Mouse (Mus musculus) heart, embryonic 16.5 days (tissue): Measurements from ENCODE around the gene Sept9. TPM values are rescaled to one million over a fixed set of nuclear protein-coding genes. Genes with fewer than 3 reads are reported as not detected.

Experiments
- ATAC-seq: fragments of 200-750 bp; cut with Nextera tagmentation; replicated peaks from 2 replicates; pipeline ENCODE4 v1.8.0; 2017; ENCODE audit warnings: moderate number of reproducible peaks; ENCODE audit not compliant: insufficient read depth, low FRiP score; ENCODE audit errors: extremely low read depth
- H3K27ac ChIP-seq: fragments of 300-500 bp; sonication (generic); 2 replicates; pipeline ENCODE4 v1.5.1; 2014; ENCODE audit warnings: mild to moderate bottlenecking, low read length, control low read depth, moderate library complexity
- H3K27me3 ChIP-seq: fragments of 300-500 bp; sonication (generic); 2 replicates; pipeline ENCODE4 v1.6.1; 2014; ENCODE audit warnings: low read length, mixed read lengths; ENCODE audit not compliant: control insufficient read depth, insufficient read depth
- H3K36me3 ChIP-seq: fragments of 300-500 bp; sonication (generic); 2 replicates; pipeline ENCODE4 v1.6.1; 2014; ENCODE audit not compliant: control insufficient read depth, insufficient read depth
- H3K4me1 ChIP-seq: fragments of 300-500 bp; sonication (generic); 2 replicates; pipeline ENCODE4 v1.6.1; 2014; ENCODE audit warnings: low read length, mixed read lengths; ENCODE audit not compliant: control insufficient read depth, insufficient read depth
- H3K4me2 ChIP-seq: fragments of 300-500 bp; sonication (generic); 2 replicates; pipeline ENCODE4 v1.6.1; 2014; ENCODE audit warnings: low read depth, mild to moderate bottlenecking, control low read depth, low read length
- H3K4me3 ChIP-seq: fragments of 300-500 bp; sonication (generic); 2 replicates; pipeline ENCODE4 v1.5.1; 2014; ENCODE audit warnings: mild to moderate bottlenecking, control low read depth, low read length
- H3K9ac ChIP-seq: fragments of 300-500 bp; sonication (generic); 2 replicates; pipeline ENCODE4 v1.6.1; 2014; ENCODE audit warnings: low read length, control low read depth
- H3K9me3 ChIP-seq: fragments of 300-500 bp; sonication (generic); replicated peaks from 2 replicates; pipeline ENCODE4 v1.6.1; 2016; ENCODE audit warnings: low read length; ENCODE audit not compliant: control insufficient read depth
- WGBS: fragments of 180-500 bp; shearing (Covaris S2); extraction: QIAGEN DNeasy Blood & Tissue Kit; methylation state at CpG from one replicate; pipeline ENCODE4 v1.1.7; 2014; 5-methylcytosine and 5-hydroxymethylcytosine counted together
- polyA plus RNA-seq: library from polyadenylated mRNA; unstranded; fragments of >200 nt; fragmentation: Nextera tagmentation; extraction: Ambion mirVana; gene quantifications from 2 replicates; pipeline ENCODE4 v1.2.1, GENCODE M21; 2015

Sept9 gene
- polyA plus RNA-seq, 1 experiment from 2014 or later, result 71.0 TPM

DNA sequence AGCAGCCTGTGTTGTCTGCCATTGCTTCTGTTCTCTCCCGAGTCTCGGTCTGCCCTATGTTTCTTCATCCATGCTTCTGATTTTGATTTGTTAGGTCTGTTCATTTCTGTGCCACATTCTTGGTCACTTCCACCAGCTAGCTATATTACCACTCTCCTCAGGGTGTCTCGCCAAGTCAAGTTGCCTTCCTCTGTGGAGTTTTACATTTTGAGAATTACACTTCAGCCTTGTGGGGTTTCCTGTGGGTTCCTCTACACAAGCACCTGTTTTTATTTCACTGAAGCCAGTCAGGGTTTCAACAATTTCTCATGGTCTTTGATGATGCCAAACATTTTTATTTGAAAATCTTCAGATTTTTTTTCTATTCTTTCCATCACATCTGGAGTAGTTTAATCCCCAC is 16.7 kb upstream of the Sept9 start:
- WGBS, result 78% methylated on average over 3 of the region's 3 CpGs
- no peak for ATAC-seq
- no peak overlapping the region for H3K9ac ChIP-seq

DNA sequence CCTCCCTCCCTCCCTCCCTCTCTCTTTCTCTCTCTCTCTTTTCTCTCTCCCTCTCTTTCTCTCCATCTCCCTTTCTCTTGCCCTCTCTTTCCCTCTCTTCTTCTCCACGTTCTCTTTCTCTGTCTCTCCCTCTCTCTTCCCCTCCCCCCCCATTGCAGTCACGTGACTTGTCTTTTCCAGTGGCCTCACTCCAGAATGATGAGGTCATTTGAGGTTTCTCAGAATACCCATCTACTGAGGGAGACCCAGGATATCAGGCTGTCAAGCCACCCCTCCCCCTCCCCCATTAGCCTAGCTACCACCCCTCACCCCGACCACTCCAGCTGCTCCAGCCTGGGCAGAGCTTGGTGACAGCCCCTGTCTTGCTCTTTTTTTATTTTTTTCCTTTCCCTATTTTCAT is 16.2 kb upstream of the Sept9 start:
- ATAC-seq, result no peak
- Histone ChIP-seq H3K9ac (no peak overlapping the region), H3K4me2 (no peak overlapping the region), H3K4me3 (no peak overlapping the region), H3K36me3 (no peaks in the 10 kb centered on the region), H3K27ac (no peak overlapping the region), H3K9me3 (peaks cover 15% of the 10 kb centered on the region), H3K27me3 (peaks cover 2% of the 10 kb centered on the region; the same call in 1 of the 2 replicates), H3K4me1 (no peaks in the 10 kb centered on the region)
- WGBS, result 60% methylated on average over 2 of the region's 3 CpGs

More for the DNA sequence above, 16.7 kb upstream of the Sept9 start:
- H3K4me2 ChIP-seq, result no peak overlapping the region
- H3K36me3 ChIP-seq, result no peaks in the 10 kb centered on the region
- peaks cover 4% of the 10 kb centered on the region; the same call in 1 of the 2 replicates for H3K27me3 ChIP-seq
- H3K4me1 ChIP-seq, result no peaks in the 10 kb centered on the region
- H3K4me3 ChIP-seq, result no peak overlapping the region
- peaks cover 15% of the 10 kb centered on the region for H3K9me3 ChIP-seq
- no peak overlapping the region for H3K27ac ChIP-seq

DNA sequence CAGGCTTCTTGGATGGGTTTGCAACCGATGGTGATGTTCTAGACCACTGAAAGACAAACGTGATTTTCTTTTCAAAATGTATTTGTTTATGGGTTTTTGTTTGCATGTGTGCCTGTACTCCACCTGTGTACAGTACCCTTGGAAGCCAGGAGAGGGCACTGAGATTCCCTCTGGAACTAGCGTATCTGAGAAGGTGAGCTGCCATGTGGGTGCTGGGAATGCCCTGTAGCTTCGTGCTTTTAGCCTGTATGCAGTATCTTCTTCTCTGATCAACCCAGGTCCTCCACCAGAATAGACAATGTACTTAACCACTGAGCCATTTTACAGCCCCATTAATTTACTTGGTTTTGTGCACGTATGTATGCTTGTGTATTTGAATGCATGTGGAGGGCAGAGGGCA is 15.6 kb upstream of the Sept9 start:
- H3K9me3 ChIP-seq, result peaks cover 15% of the 10 kb centered on the region
- no peak overlapping the region for H3K4me3 ChIP-seq
- no peak overlapping the region for H3K4me2 ChIP-seq
- no peaks in the 10 kb centered on the region for H3K4me1 ChIP-seq
- H3K27ac ChIP-seq, result no peak overlapping the region
- no peaks in the 10 kb centered on the region for H3K27me3 ChIP-seq
- 84% methylated on average over 5 of the region's 5 CpGs for WGBS
- ATAC-seq, result no peak
- H3K9ac ChIP-seq, result no peak overlapping the region
- H3K36me3 ChIP-seq, result no peaks in the 10 kb centered on the region

DNA sequence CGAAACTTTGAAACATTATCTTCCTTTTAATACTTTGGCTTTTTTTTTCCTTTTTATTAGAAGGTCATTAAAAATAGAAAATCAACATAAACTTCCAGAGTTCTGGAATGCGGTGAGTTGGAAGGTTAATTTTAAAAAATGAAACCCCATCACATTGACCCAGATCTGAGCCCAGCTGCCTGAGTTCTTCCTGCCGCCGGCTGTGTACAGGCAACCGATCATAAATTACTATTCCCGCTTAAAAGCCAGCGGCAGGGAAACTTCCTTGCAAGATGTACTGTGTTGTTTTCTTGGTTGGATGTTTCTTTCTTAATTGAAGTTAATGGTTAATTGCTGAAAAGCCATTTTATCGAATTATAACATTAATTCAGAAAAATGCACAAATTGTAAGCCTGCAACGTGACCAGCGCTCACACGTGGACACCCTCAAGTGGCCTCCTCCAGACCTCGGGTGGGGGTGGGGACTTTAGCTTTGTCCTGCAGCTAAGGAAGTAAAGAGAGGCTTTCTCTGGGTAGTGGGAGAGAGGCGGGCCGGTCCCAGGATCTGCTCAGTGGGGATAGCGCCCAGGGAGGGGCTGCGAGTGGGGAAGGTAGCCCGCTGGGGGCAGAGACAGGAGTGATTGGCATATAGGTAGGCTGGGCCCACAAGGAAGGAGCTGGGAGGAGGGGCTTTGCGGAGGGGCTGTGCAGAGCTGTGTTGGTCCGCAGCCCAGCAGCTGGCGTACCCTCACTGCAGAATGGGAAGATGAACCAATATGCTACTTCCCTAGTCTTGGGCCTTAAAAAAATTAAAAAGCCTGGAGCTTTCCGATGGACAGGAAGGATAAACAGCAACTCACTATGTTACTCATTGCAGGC is 14.2 kb upstream of the Sept9 start:
- WGBS, result 62% methylated on average over 21 of the region's 21 CpGs
- no peak overlapping the region for H3K4me2 ChIP-seq

DNA sequence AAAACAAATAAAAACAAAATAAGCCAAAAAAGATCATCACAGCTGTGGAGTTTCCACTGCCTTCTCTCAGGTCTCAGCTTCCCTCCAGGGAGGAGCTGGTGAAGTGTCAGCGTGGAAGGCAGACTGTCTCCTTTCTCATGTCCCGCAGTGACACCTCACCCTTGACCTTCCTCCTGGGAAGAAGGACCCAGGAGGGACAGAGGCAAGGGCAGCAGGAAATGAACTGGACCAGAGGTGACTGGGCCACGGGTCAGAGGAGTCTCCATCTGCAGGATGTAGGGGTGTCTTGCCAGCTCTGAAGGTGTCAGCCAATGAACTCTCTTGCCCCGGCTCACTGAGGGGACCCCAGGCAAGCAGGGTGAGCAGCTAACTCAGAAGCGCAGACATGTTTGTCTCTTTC is 7.9 kb upstream of the Sept9 start:
- WGBS, result 57% methylated on average over 5 of the region's 5 CpGs
- Histone ChIP-seq H3K9me3 (no peaks in the 10 kb centered on the region), H3K27me3 (no peaks in the 10 kb centered on the region), H3K4me1 (no peaks in the 10 kb centered on the region), H3K9ac (no peak overlapping the region), H3K4me2 (no peak overlapping the region), H3K4me3 (no peak overlapping the region), H3K27ac (no peak overlapping the region), H3K36me3 (no peaks in the 10 kb centered on the region)
- ATAC-seq, result no peak

More for the DNA sequence above, 14.2 kb upstream of the Sept9 start:
- Histone ChIP-seq H3K9ac (no peak overlapping the region), H3K4me1 (no peaks in the 10 kb centered on the region), H3K27ac (no peak overlapping the region), H3K36me3 (no peaks in the 10 kb centered on the region), H3K4me3 (no peak overlapping the region), H3K27me3 (no peaks in the 10 kb centered on the region), H3K9me3 (peaks cover 12% of the 10 kb centered on the region)
- no peak for ATAC-seq

DNA sequence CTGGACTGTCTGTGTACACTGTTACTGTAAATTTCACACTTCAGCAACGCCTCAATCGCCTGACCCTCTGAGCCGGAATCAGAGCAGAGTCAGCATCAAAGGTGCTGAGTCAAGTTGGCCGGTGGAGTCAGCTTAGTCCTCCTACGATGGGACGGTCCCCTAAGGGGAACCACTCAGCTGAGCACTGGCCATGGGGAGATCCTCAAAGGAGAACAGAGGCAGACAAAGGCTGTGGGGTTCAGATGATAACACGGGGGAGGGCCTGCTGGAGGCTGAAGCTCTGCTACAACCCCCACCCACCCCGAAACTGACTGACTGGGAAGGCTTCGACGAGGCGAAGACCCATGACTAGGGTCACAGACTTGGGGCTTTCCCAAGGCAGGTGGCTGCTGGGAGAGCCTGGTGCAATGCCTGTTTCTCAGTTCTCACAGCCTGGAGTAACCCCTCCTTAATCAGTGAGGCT is 5.0 kb upstream of the Sept9 start:
- 57% methylated on average over 11 of the region's 11 CpGs for WGBS
- H3K27me3 ChIP-seq, result peaks cover 7% of the 10 kb centered on the region
- H3K4me1 ChIP-seq, result peaks cover 2% of the 10 kb centered on the region; the same call in 1 of the 2 replicates
- no peak overlapping the region for H3K4me3 ChIP-seq
- no peaks in the 10 kb centered on the region for H3K36me3 ChIP-seq
- no peak for ATAC-seq
- H3K4me2 ChIP-seq, result no peak overlapping the region
- H3K9ac ChIP-seq, result no peak overlapping the region
- H3K27ac ChIP-seq, result no peak overlapping the region
- no peaks in the 10 kb centered on the region for H3K9me3 ChIP-seq

DNA sequence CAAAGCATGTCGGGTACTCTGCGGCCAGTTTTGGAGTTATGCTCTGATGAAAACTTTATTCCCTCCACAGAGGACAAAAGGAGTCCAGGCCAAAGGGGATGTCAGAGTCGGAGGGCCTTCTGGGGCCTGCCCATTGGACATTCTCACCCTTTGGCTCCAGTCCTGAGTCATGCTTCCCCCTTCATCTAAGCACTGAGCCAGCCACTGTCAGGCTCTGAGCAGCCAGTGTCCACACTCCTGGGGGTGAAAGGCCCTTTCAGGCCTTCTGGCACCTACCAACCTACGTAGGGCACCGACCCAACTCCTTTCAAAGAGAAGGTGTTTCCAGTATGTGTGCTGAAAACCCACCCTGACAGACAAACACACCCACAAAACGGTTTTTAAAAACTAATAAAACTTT is 3.8 kb upstream of the Sept9 start:
- Histone ChIP-seq H3K4me3 (no peak overlapping the region), H3K36me3 (no peaks in the 10 kb centered on the region), H3K4me1 (peaks cover 5% of the 10 kb centered on the region), H3K4me2 (no peak overlapping the region), H3K9ac (no peak overlapping the region), H3K27ac (no peak overlapping the region), H3K27me3 (peaks cover 10% of the 10 kb centered on the region), H3K9me3 (no peaks in the 10 kb centered on the region)
- ATAC-seq, result no peak
- WGBS, result 86% methylated on average over 6 of the region's 6 CpGs

DNA sequence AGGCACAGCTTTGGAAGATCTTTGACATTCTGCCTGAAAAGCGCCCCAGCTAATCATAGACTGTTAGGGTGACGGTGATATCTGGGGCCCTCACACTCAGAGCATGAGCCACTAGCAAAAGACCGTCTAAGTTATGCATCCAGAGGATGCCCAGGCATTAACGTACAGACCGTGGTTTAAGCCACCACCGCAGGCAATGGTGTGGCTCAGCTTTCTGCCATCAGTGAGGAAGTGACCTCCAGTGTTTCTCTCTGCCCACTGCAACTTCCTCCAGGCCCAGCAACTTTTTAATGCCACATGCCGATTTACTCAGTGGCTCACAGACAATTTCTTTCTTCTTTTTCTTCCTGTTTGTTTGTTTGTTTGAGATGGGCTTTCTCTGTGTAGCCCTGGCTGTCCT is 2.8 kb upstream of the Sept9 start:
- WGBS, result 79% methylated on average over 7 of the region's 7 CpGs
- H3K27ac ChIP-seq, result no peak overlapping the region
- peaks cover 10% of the 10 kb centered on the region for H3K27me3 ChIP-seq
- no peak for ATAC-seq
- H3K9me3 ChIP-seq, result no peaks in the 10 kb centered on the region
- no peak overlapping the region for H3K4me3 ChIP-seq
- no peak overlapping the region for H3K4me2 ChIP-seq
- no peaks in the 10 kb centered on the region for H3K36me3 ChIP-seq
- peaks cover 5% of the 10 kb centered on the region for H3K4me1 ChIP-seq
- H3K9ac ChIP-seq, result no peak overlapping the region

DNA sequence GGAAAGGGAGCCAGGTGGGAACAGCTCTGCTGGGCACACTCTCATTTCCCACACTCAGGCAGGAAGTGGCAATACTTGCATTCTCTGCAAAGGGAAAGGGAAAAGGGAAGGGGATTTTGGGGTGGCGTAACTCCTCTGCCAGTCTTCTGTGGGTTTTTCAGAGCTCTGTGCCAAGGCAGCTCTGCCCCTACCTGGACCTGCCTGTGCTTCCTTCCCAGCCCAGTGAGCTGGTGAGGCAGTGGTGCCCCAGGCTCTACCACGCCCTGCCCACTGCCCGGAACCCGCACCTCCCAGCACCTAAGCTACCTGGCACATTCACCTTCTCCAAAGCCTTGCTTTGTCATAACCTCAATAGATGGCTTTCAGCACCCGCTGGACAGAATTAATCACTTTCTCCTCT is 1.3 kb upstream of the Sept9 start:
- ATAC-seq, result no peak
- peaks cover 5% of the 10 kb centered on the region for H3K4me1 ChIP-seq
- H3K9me3 ChIP-seq, result no peaks in the 10 kb centered on the region
- H3K4me3 ChIP-seq, result no peak overlapping the region
- H3K27ac ChIP-seq, result no peak overlapping the region
- 81% methylated on average over 5 of the region's 5 CpGs for WGBS
- peaks cover 16% of the 10 kb centered on the region for H3K27me3 ChIP-seq
- H3K9ac ChIP-seq, result no peak overlapping the region
- no peak overlapping the region for H3K4me2 ChIP-seq
- no peaks in the 10 kb centered on the region for H3K36me3 ChIP-seq
